ENCODE assay signal across 19 mouse cellular contexts in genomic region chr10:98905987-98906386, GRCm38 (mm10). TPM values are rescaled to one million over a fixed set of nuclear protein-coding genes. Genes with fewer than 3 reads are reported as not detected.
A peak's percentile ranks its signal among the peaks of the same experiment; 100 is the strongest.
DNase-seq lines count a peak whose midpoint lies in the region; ATAC-seq and TF ChIP-seq lines count a peak whose summit lies in the region.
"Had no signal": no experiment of that assay in that cellular context is flagged by ENCODE, and none has a peak within 500 bp of the region (broad histone marks: within the 10 kb centered on the region; RNA-seq: fewer than 3 reads in every experiment).

No protein-coding gene starts in this region.

- H3K4me3 ChIP-seq in kidney, embryonic 15.5 days (replicated peaks): no peak overlapping the region
- H3K4me3 ChIP-seq in kidney, embryonic 16.5 days (ENCODE audit: low read length): no peak overlapping the region
- H3K4me3 ChIP-seq in midbrain, postnatal 0 days (ENCODE audit: low read depth, low read length): no peak overlapping the region
- H3K4me3 ChIP-seq: embryonic facial prominence, embryonic 10.5 days; hindbrain, embryonic 15.5 days; limb, embryonic 10.5 days; lung, embryonic 15.5 days had no signal

- H3K27me3 ChIP-seq in kidney, embryonic 15.5 days: no peaks in the 10 kb centered on the region
- H3K27me3 ChIP-seq in kidney, embryonic 16.5 days (ENCODE audit: insufficient read depth, low read length): no peaks in the 10 kb centered on the region
- no peaks in the 10 kb centered on the region for H3K27me3 ChIP-seq in midbrain, postnatal 0 days (ENCODE audit: insufficient read depth, low read length)
- H3K27me3 ChIP-seq: hindbrain, embryonic 15.5 days; lung, embryonic 15.5 days had no signal

- H3K9ac ChIP-seq in kidney, embryonic 15.5 days: no peak overlapping the region
- H3K9ac ChIP-seq in kidney, embryonic 16.5 days (replicated peaks; ENCODE audit: low read length): no peak overlapping the region
- no peak overlapping the region for H3K9ac ChIP-seq in midbrain, postnatal 0 days (replicated peaks; ENCODE audit: low read length, poor library complexity, severe bottlenecking)
- H3K9ac ChIP-seq: hindbrain, embryonic 15.5 days; lung, embryonic 15.5 days had no signal

- H3K27ac ChIP-seq in kidney, embryonic 15.5 days: no peak overlapping the region
- H3K27ac ChIP-seq in kidney, embryonic 16.5 days (ENCODE audit: low read length): no peak overlapping the region
- no peak overlapping the region for H3K27ac ChIP-seq in midbrain, postnatal 0 days (ENCODE audit: low read depth, low read length)
- H3K27ac ChIP-seq: embryonic facial prominence, embryonic 10.5 days; hindbrain, embryonic 15.5 days; limb, embryonic 10.5 days; lung, embryonic 15.5 days had no signal

- no peaks in the 10 kb centered on the region for H3K36me3 ChIP-seq in kidney, embryonic 15.5 days
- no peaks in the 10 kb centered on the region for H3K36me3 ChIP-seq in kidney, embryonic 16.5 days (ENCODE audit: insufficient read depth, low read length)
- H3K36me3 ChIP-seq in midbrain, postnatal 0 days (ENCODE audit: insufficient read depth, low read length): no peaks in the 10 kb centered on the region
- H3K36me3 ChIP-seq: embryonic facial prominence, embryonic 10.5 days; hindbrain, embryonic 15.5 days; limb, embryonic 10.5 days; lung, embryonic 15.5 days had no signal

- 87% methylated on average over 4 of the region's 4 CpGs for WGBS in kidney, embryonic 15.5 days
- WGBS in kidney, embryonic 16.5 days: 89% methylated on average over 4 of the region's 4 CpGs
- WGBS in midbrain, postnatal 0 days: 94% methylated on average over 4 of the region's 4 CpGs

- H3K9me3 ChIP-seq in kidney, embryonic 15.5 days (replicated peaks): no peaks in the 10 kb centered on the region
- H3K9me3 ChIP-seq in kidney, embryonic 16.5 days (ENCODE audit: low read length): no peaks in the 10 kb centered on the region
- H3K9me3 ChIP-seq in midbrain, postnatal 0 days (ENCODE audit: low read length): no peaks in the 10 kb centered on the region
- H3K9me3 ChIP-seq: embryonic facial prominence, embryonic 10.5 days; hindbrain, embryonic 15.5 days; limb, embryonic 10.5 days; lung, embryonic 15.5 days had no signal

- ATAC-seq in kidney, embryonic 15.5 days (replicated peaks; ENCODE audit: low FRiP score): peak; percentile 66; the same call in 1 of the 2 replicates
- no peak for ATAC-seq in kidney, embryonic 16.5 days (ENCODE audit: low FRiP score, low TSS enrichment)
- ATAC-seq in megakaryocyte progenitor cell, adult 5-6 weeks (replicated peaks; ENCODE audit: poor library complexity): peak; percentile 95
- ATAC-seq in midbrain, postnatal 0 days (ENCODE audit: low FRiP score): no peak

- H3K4me1 ChIP-seq in kidney, embryonic 15.5 days: no peaks in the 10 kb centered on the region
- no peaks in the 10 kb centered on the region for H3K4me1 ChIP-seq in kidney, embryonic 16.5 days (ENCODE audit: insufficient read depth, low read length)
- no peaks in the 10 kb centered on the region for H3K4me1 ChIP-seq in midbrain, postnatal 0 days (ENCODE audit: insufficient read depth, low read length)
- H3K4me1 ChIP-seq: embryonic facial prominence, embryonic 10.5 days; hindbrain, embryonic 15.5 days; limb, embryonic 10.5 days had no signal

- H3K4me2 ChIP-seq in kidney, embryonic 15.5 days: no peak overlapping the region
- H3K4me2 ChIP-seq in kidney, embryonic 16.5 days (replicated peaks; ENCODE audit: low read depth, low read length): no peak overlapping the region
- H3K4me2 ChIP-seq in midbrain, postnatal 0 days (ENCODE audit: low read depth, low read length, poor library complexity, severe bottlenecking): no peak overlapping the region
- H3K4me2 ChIP-seq: hindbrain, embryonic 15.5 days; lung, embryonic 15.5 days had no signal

- DNase-seq in c-Kit-positive CD71-positive TER-119-negative erythroid progenitor cells, embryonic 14.5 days (ENCODE audit: low read depth): peak; percentile 74
- peak; percentile 77 for DNase-seq in liver
- DNase-seq in cerebellum, postnatal 25 days: no peak
- no peak for DNase-seq in embryo, embryonic 11 days
- DNase-seq in midbrain, postnatal 0 days (ENCODE audit: low spot score): no peak
- DNase-seq: adrenal gland, adult 2 months; B cell, adult 2 months; cerebellum, adult 8-10 months; gastrocnemius, postnatal 36 days; kidney, adult 9 months; layer of hippocampus, postnatal 36 days; spleen, adult 18-20 months had no signal

- no peak for TF ChIP-seq CTCF in midbrain, postnatal 0 days (IDR thresholded peaks at IDR 0.05)

RNA-seq across cellular contexts. Expression of gene Atp2b1, which starts 8.2 kb away (rescaled TPM):
- 155 and 168 TPM in 2 replicates for polyA plus RNA-seq in kidney, embryonic 15.5 days (2015; fragmentation: Nextera tagmentation; extraction: Ambion mirVana)
- polyA plus RNA-seq in kidney, embryonic 16.5 days (2015; fragmentation: Nextera tagmentation; extraction: Ambion mirVana): 164 and 182 TPM in 2 replicates
- total RNA-seq in megakaryocyte progenitor cell, adult 5-6 weeks (2015): 31.2 and 32.3 TPM in 2 replicates
- 28.5 and 57.0 TPM in 2 replicates for total RNA-seq in megakaryocyte progenitor cell, adult 5-6 weeks (2017)
- 189 and 224 TPM in 2 replicates for total RNA-seq in midbrain, postnatal 0 days (2014; rRNA removed)
- polyA plus RNA-seq in midbrain, postnatal 0 days (2015; fragmentation: Nextera tagmentation; extraction: Ambion mirVana): 275 and 299 TPM in 2 replicates

Comparison
In these comparisons a context has a peak if more than half of its experiments do, and no peak if none do; other contexts are left out.
1. ATAC-seq: peak in kidney, embryonic 15.5 days (single experiment) and megakaryocyte progenitor cell, adult 5-6 weeks (single experiment); none in kidney, embryonic 16.5 days (single experiment) and midbrain, postnatal 0 days (single experiment).
2. DNase-seq: peak in c-Kit-positive CD71-positive TER-119-negative erythroid progenitor cells, embryonic 14.5 days (single experiment) and liver (single experiment); none in cerebellum, postnatal 25 days (0 of 2), embryo, embryonic 11 days (single experiment) and midbrain, postnatal 0 days (single experiment).